Comparison of ENCODE assay signal across 20 mouse cellular contexts in genomic region chr2:19326376-19326775, GRCm38 (mm10). TPM values are rescaled to one million over a fixed set of nuclear protein-coding genes. Genes with fewer than 3 reads are reported as not detected.
DNase-seq lines count a peak whose midpoint lies in the region; ATAC-seq and TF ChIP-seq lines count a peak whose summit lies in the region.
"Had no signal": no experiment of that assay in that cellular context is flagged by ENCODE, and none has a peak within 500 bp of the region (broad histone marks: within the 10 kb centered on the region; RNA-seq: fewer than 3 reads in every experiment).

No protein-coding gene starts in this region.

- no peaks in the 10 kb centered on the region for H3K36me3 ChIP-seq in intestine, embryonic 15.5 days
- H3K36me3 ChIP-seq in intestine, postnatal 0 days (ENCODE audit: control insufficient read depth, insufficient read depth), result no peaks in the 10 kb centered on the region
- no peaks in the 10 kb centered on the region for H3K36me3 ChIP-seq in intestine, embryonic 16.5 days (ENCODE audit: control insufficient read depth, insufficient read depth, low read length)
- H3K36me3 ChIP-seq: G1E had no signal

- H3K9ac ChIP-seq in intestine, embryonic 15.5 days, result no peak overlapping the region
- H3K9ac ChIP-seq in intestine, postnatal 0 days (ENCODE audit: low read depth, low read length), result no peak overlapping the region
- no peak overlapping the region for H3K9ac ChIP-seq in intestine, embryonic 16.5 days (ENCODE audit: low read depth, low read length)

- H3K9me3 ChIP-seq in intestine, embryonic 15.5 days, result no peaks in the 10 kb centered on the region
- H3K9me3 ChIP-seq in intestine, postnatal 0 days (ENCODE audit: control insufficient read depth), result no peaks in the 10 kb centered on the region
- H3K9me3 ChIP-seq in intestine, embryonic 16.5 days (ENCODE audit: control insufficient read depth, low read length), result no peaks in the 10 kb centered on the region
- H3K9me3 ChIP-seq: G1E had no signal

- H3K27ac ChIP-seq in intestine, embryonic 15.5 days, result no peak overlapping the region
- H3K27ac ChIP-seq in intestine, postnatal 0 days (ENCODE audit: low read depth, low read length), result no peak overlapping the region
- no peak overlapping the region for H3K27ac ChIP-seq in intestine, embryonic 16.5 days (ENCODE audit: low read length)

- no peak overlapping the region for H3K4me2 ChIP-seq in intestine, embryonic 15.5 days (replicated peaks)
- no peak overlapping the region for H3K4me2 ChIP-seq in intestine, postnatal 0 days (replicated peaks; ENCODE audit: low read depth)
- no peak overlapping the region for H3K4me2 ChIP-seq in intestine, embryonic 16.5 days (ENCODE audit: low read depth, low read length)

- H3K4me1 ChIP-seq in intestine, embryonic 15.5 days (replicated peaks), result no peaks in the 10 kb centered on the region
- no peaks in the 10 kb centered on the region for H3K4me1 ChIP-seq in intestine, postnatal 0 days (replicated peaks; ENCODE audit: control insufficient read depth, insufficient read depth, low read length)
- H3K4me1 ChIP-seq in intestine, embryonic 16.5 days (ENCODE audit: control insufficient read depth, insufficient read depth, low read length), result no peaks in the 10 kb centered on the region

- H3K4me3 ChIP-seq in intestine, embryonic 15.5 days (replicated peaks), result no peak overlapping the region
- H3K4me3 ChIP-seq in intestine, postnatal 0 days (ENCODE audit: low read depth, low read length), result no peak overlapping the region
- no peak overlapping the region for H3K4me3 ChIP-seq in intestine, embryonic 16.5 days (ENCODE audit: low read length)

- WGBS in intestine, embryonic 15.5 days, result 77% methylated on average over 1 of the region's 1 CpGs
- WGBS in intestine, postnatal 0 days, result 83% methylated on average over 1 of the region's 1 CpGs
- WGBS in intestine, embryonic 16.5 days, result 65% methylated on average over 1 of the region's 1 CpGs

- no peak for DNase-seq in MN1 (ENCODE audit: low spot score)
- DNase-seq: adrenal gland, adult 2 months; adrenal gland, adult 8-10 months; adrenal gland, postnatal 10 days; adrenal gland, postnatal 14 days; adrenal gland, postnatal 25 days; adrenal gland, postnatal 36 days; B cell, adult 2 months; cerebellum, adult 11 months; cerebellum, adult 11-12 months; cerebellum, adult 18-20 months; cerebellum, adult 2 months had no signal

- no peaks in the 10 kb centered on the region for H3K27me3 ChIP-seq in intestine, embryonic 15.5 days (replicated peaks)
- H3K27me3 ChIP-seq in intestine, postnatal 0 days (replicated peaks; ENCODE audit: control insufficient read depth, insufficient read depth, low read length), result no peaks in the 10 kb centered on the region
- no peaks in the 10 kb centered on the region for H3K27me3 ChIP-seq in intestine, embryonic 16.5 days (replicated peaks; ENCODE audit: control insufficient read depth, insufficient read depth, low read length)
- H3K27me3 ChIP-seq: CH12.LX had no signal

- no peak for TF ChIP-seq CTCF in intestine, postnatal 0 days (IDR thresholded peaks at IDR 0.05; ENCODE audit: low read depth)

- ATAC-seq in intestine, embryonic 15.5 days, result peak; percentile 72
- ATAC-seq in intestine, postnatal 0 days, result no peak
- peak; percentile 65; the same call in 1 of the 2 replicates for ATAC-seq in intestine, embryonic 16.5 days
- ATAC-seq: activated CD4-positive, CD25-positive, alpha-beta regulatory T cell, adult 4 months; CD4-positive, CD25-positive, alpha-beta regulatory T cell, adult 4 months; Patski had no signal

RNA-seq across cellular contexts. Expression of gene Msrb2, which starts 44.9 kb away (rescaled TPM):
- polyA plus RNA-seq in intestine, embryonic 15.5 days (2015; fragmentation: Nextera tagmentation; extraction: Ambion mirVana), result 21.6 and 22.7 TPM in 2 replicates
- 8.3 TPM in 2 replicates for polyA plus RNA-seq in intestine, postnatal 0 days (2015; fragmentation: Nextera tagmentation; extraction: Ambion mirVana)
- polyA plus RNA-seq in intestine, embryonic 16.5 days (2015; fragmentation: Nextera tagmentation; extraction: Ambion mirVana), result 21.4 and 22.1 TPM in 2 replicates
- polyA plus RNA-seq: G1E had no signal
